Mouse (Mus musculus): ENCODE measurements around the gene Pde10a.

- TF ChIP-seq POLR2A (IDR thresholded peaks at IDR 0.05; ENCODE audit: low read depth, low read length) (no peak), CTCF (IDR thresholded peaks at IDR 0.05; ENCODE audit: extremely low read depth, insufficient read depth, insufficient read length, insufficient replicate concordance) (no peak)
Observed at GRCm38 (mm10) chr17:8621105-8621504, 95.9 kb downstream of the Pde10a start.
